Mouse (Mus musculus) CH12.LX (cell line): ENCODE data around the gene Sec1. TPM values are rescaled to one million over a fixed set of nuclear protein-coding genes. Genes with fewer than 3 reads are reported as not detected.

Experiments
- DNase-seq: peaks from one replicate; pipeline ENCODE4 v3.0.0-alpha.2; 2013; ENCODE audit errors: extremely low read depth
- H3K27ac ChIP-seq: 2 replicates; pipeline ENCODE4 v1.5.1; 2012; ENCODE audit warnings: low read depth, mild to moderate bottlenecking, control low read depth, moderate library complexity; ENCODE audit not compliant: insufficient read depth
- H3K27me3 ChIP-seq: replicated peaks from 2 replicates; pipeline ENCODE3; 2012; ENCODE audit warnings: inconsistent platforms
- H3K36me3 ChIP-seq, 2 experiments: replicated peaks in 1 of 2; 2 replicates each; pipeline versions ENCODE3 to v1.6.1; 2012; ENCODE audit warnings: inconsistent platforms in 1 of 2, low read length in 1 of 2, mild to moderate bottlenecking in 1 of 2, mixed read lengths in 1 of 2, moderate library complexity in 1 of 2; ENCODE audit not compliant: control insufficient read depth in 1 of 2, insufficient read depth in 1 of 2
- H3K4me1 ChIP-seq, 2 experiments: 2 replicates each; pipeline ENCODE4 v1.6.1; 2012; ENCODE audit warnings: inconsistent platforms in 1 of 2, moderate library complexity in 1 of 2; ENCODE audit not compliant: insufficient read depth in 2 of 2, control insufficient read depth in 1 of 2
- H3K4me2 ChIP-seq: 2 replicates; pipeline ENCODE4 v1.6.1; 2012; ENCODE audit warnings: low read depth, mild to moderate bottlenecking, control low read depth; ENCODE audit not compliant: poor library complexity, insufficient read depth, severe bottlenecking
- H3K4me3 ChIP-seq, 3 experiments: fragments of 150-350 bp in 1 of 3; sonication (generic) in 1 of 3; replicated peaks in 1 of 3; 2 replicates each; pipeline versions ENCODE3 to v1.5.1; 2011 to 2012; ENCODE audit warnings: low read depth in 2 of 3, low read length in 2 of 3, mild to moderate bottlenecking in 2 of 3, moderate library complexity in 2 of 3, control low read depth in 1 of 3, improper control_type of control experiment in 1 of 3, inconsistent platforms in 1 of 3, mixed read lengths in 1 of 3; ENCODE audit not compliant: poor library complexity in 1 of 3
- H3K79me2 ChIP-seq: replicated peaks from 2 replicates; pipeline ENCODE4 v1.6.1; 2012; ENCODE audit warnings: mild to moderate bottlenecking, moderate library complexity; ENCODE audit not compliant: control insufficient read depth, poor library complexity, insufficient read depth, severe bottlenecking; ENCODE audit errors: extremely low read depth
- H3K9ac ChIP-seq: 2 replicates; pipeline ENCODE4 v1.6.1; 2012; ENCODE audit warnings: low read depth, mild to moderate bottlenecking, control low read depth, moderate library complexity; ENCODE audit not compliant: insufficient read depth
- H3K9me3 ChIP-seq: replicated peaks from 2 replicates; pipeline ENCODE3; 2012; ENCODE audit warnings: low read length, inconsistent platforms, mixed read lengths
- BHLHE40 ChIP-seq: IDR thresholded peaks from 2 replicates; pipeline ENCODE4 v1.6.1; 2011; ENCODE audit warnings: mild to moderate bottlenecking, low read depth, low read length, improper control_type of control experiment
- CHD1 ChIP-seq: IDR thresholded peaks from 2 replicates; pipeline ENCODE4 v1.6.1; 2012; ENCODE audit warnings: low read depth, low read length, improper control_type of control experiment, inconsistent platforms
- CHD2 ChIP-seq: IDR thresholded peaks from 2 replicates; pipeline ENCODE4 v1.6.1; 2011; ENCODE audit warnings: low read length, improper control_type of control experiment
- CTCF ChIP-seq, 2 experiments: IDR thresholded peaks in 1 of 2; conservative IDR thresholded peaks in 1 of 2; 2 replicates each; pipeline ENCODE4 v1.5.1; 2011 to 2012; ENCODE audit warnings: low read depth in 2 of 2, low read length in 2 of 2, improper control_type of control experiment in 1 of 2, inconsistent platforms in 1 of 2, mild to moderate bottlenecking in 1 of 2, moderate library complexity in 1 of 2
- E2F4 ChIP-seq: IDR thresholded peaks from 2 replicates; pipeline ENCODE4 v1.6.1; 2011; ENCODE audit warnings: low read depth, low read length, improper control_type of control experiment; ENCODE audit not compliant: insufficient replicate concordance
- ELF1 ChIP-seq: IDR thresholded peaks from 2 replicates; pipeline ENCODE4 v1.6.1; 2014; ENCODE audit warnings: low read depth, mild to moderate bottlenecking, inconsistent platforms, low read length, improper control_type of control experiment
- EP300 ChIP-seq: IDR thresholded peaks from 2 replicates; pipeline ENCODE4 v1.6.1; 2011; ENCODE audit warnings: low read length, improper control_type of control experiment
- ETS1 ChIP-seq: conservative IDR thresholded peaks from 2 replicates; pipeline ENCODE4 v1.6.1; 2012; ENCODE audit warnings: low read depth, mild to moderate bottlenecking, inconsistent platforms, low read length, improper control_type of control experiment, moderate library complexity
- GABPA ChIP-seq: IDR thresholded peaks from 2 replicates; pipeline ENCODE4 v1.6.1; 2012; ENCODE audit warnings: low read depth, low read length, improper control_type of control experiment, inconsistent platforms; ENCODE audit not compliant: insufficient replicate concordance
- HCFC1 ChIP-seq: IDR thresholded peaks from 2 replicates; pipeline ENCODE4 v1.6.1; 2012; ENCODE audit warnings: low read depth, mild to moderate bottlenecking, inconsistent platforms, low read length, improper control_type of control experiment
- IRF4 ChIP-seq: IDR thresholded peaks from 2 replicates; pipeline ENCODE4 v1.6.1; 2014; ENCODE audit warnings: low read depth, mild to moderate bottlenecking, inconsistent platforms, low read length, improper control_type of control experiment
- JUN ChIP-seq: IDR thresholded peaks from 2 replicates; pipeline ENCODE4 v1.6.1; 2011; ENCODE audit warnings: low read depth, mild to moderate bottlenecking, low read length, improper control_type of control experiment, moderate library complexity; ENCODE audit not compliant: insufficient read depth
- JUND ChIP-seq: conservative IDR thresholded peaks from 2 replicates; pipeline ENCODE4 v1.6.1; 2011; ENCODE audit warnings: low read depth, low read length, improper control_type of control experiment
- KAT2A ChIP-seq: IDR thresholded peaks from 2 replicates; pipeline ENCODE4 v1.6.1; 2012; ENCODE audit warnings: low read length, improper control_type of control experiment, inconsistent platforms; ENCODE audit not compliant: insufficient replicate concordance
- MAX ChIP-seq: IDR thresholded peaks from 2 replicates; pipeline ENCODE4 v1.6.1; 2011; ENCODE audit warnings: low read length, improper control_type of control experiment
- MEF2A ChIP-seq: IDR thresholded peaks from 2 replicates; pipeline ENCODE4 v1.6.1; 2014; ENCODE audit warnings: low read depth, mild to moderate bottlenecking, inconsistent platforms, low read length, improper control_type of control experiment, borderline replicate concordance
- MXI1 ChIP-seq: IDR thresholded peaks from 2 replicates; pipeline ENCODE4 v1.6.1; 2011; ENCODE audit warnings: mild to moderate bottlenecking, low read depth, low read length, improper control_type of control experiment
- MYC ChIP-seq: IDR thresholded peaks from 2 replicates; pipeline ENCODE4 v1.6.1; 2011; ENCODE audit warnings: low read depth, mild to moderate bottlenecking, improper control_type of control experiment, low read length
- NELFE ChIP-seq: IDR thresholded peaks from 2 replicates; pipeline ENCODE4 v1.6.1; 2011; ENCODE audit warnings: low read depth, low read length, improper control_type of control experiment
- NRF1 ChIP-seq: IDR thresholded peaks from 2 replicates; pipeline ENCODE4 v1.6.1; 2014; ENCODE audit warnings: low read depth, mild to moderate bottlenecking, inconsistent platforms, low read length, improper control_type of control experiment, moderate library complexity
- PAX5 ChIP-seq: IDR thresholded peaks from 2 replicates; pipeline ENCODE4 v1.6.1; 2012; ENCODE audit warnings: low read length, inconsistent platforms, mixed read lengths
- POLR2AphosphoS2 ChIP-seq: IDR thresholded peaks from 2 replicates; pipeline ENCODE4 v1.6.1; 2011; ENCODE audit warnings: low read depth, low read length, improper control_type of control experiment
- SIN3A ChIP-seq: IDR thresholded peaks from 2 replicates; pipeline ENCODE4 v1.6.1; 2012; ENCODE audit warnings: low read length, improper control_type of control experiment, inconsistent platforms
- SMC3 ChIP-seq: IDR thresholded peaks from 2 replicates; pipeline ENCODE4 v1.6.1; 2011; ENCODE audit warnings: low read depth, low read length, improper control_type of control experiment
- TBP ChIP-seq: conservative IDR thresholded peaks from 2 replicates; pipeline ENCODE4 v1.6.1; 2011; ENCODE audit warnings: low read depth, low read length, improper control_type of control experiment
- TCF12 ChIP-seq: IDR thresholded peaks from 2 replicates; pipeline ENCODE4 v1.6.1; 2014; ENCODE audit warnings: low read depth, mild to moderate bottlenecking, inconsistent platforms, low read length, improper control_type of control experiment
- USF1 ChIP-seq: IDR thresholded peaks from 2 replicates; pipeline ENCODE4 v1.6.1; 2014; ENCODE audit warnings: low read depth, mild to moderate bottlenecking, inconsistent platforms, low read length, improper control_type of control experiment
- USF2 ChIP-seq: conservative IDR thresholded peaks from 2 replicates; pipeline ENCODE4 v1.6.1; 2011; ENCODE audit warnings: low read depth, low read length, improper control_type of control experiment
- ZKSCAN1 ChIP-seq: IDR thresholded peaks from 2 replicates; pipeline ENCODE4 v1.6.1; 2012; ENCODE audit warnings: low read depth, inconsistent platforms, low read length, improper control_type of control experiment, borderline replicate concordance
- ZMIZ1 ChIP-seq: IDR thresholded peaks from 2 replicates; pipeline ENCODE4 v1.6.1; 2012; ENCODE audit warnings: low read depth, mild to moderate bottlenecking, inconsistent platforms, low read length, improper control_type of control experiment
- dilution Hi-C: fragments of 300-500 bp; cut with MboI; formaldehyde crosslinking; loops from 2 replicates; pipeline ENCODE4 v1.14.3; 2020; ENCODE audit warnings: low sequenced_read_pairs; ENCODE audit not compliant: extremely low pct_unique_long_range_greater_than_20kb, extremely low pct_ligation_motif_present
- in situ Hi-C: fragments of 300-500 bp; cut with MboI; formaldehyde crosslinking; loops from 3 replicates; pipeline ENCODE4 v1.14.3; 2019; ENCODE audit warnings: low sequenced_read_pairs, low pct_ligation_motif_present, low pct_unique_long_range_greater_than_20kb, mixed read lengths
- polyA plus RNA-seq: library from polyadenylated mRNA; unstranded; fragments of >175 nt; gene quantifications from 2 replicates; pipeline ENCODE4 v1.2.1, GENCODE M21; 2012; ENCODE audit warnings: low read depth; ENCODE audit not compliant: insufficient read length
- total RNA-seq, 2 experiments: library from RNA; depleted of rRNA; stranded (reverse); fragments of 300-350 nt in 1 of 2; fragments of >200 nt in 1 of 2; gene quantifications; 2 replicates each; pipeline ENCODE4 v1.2.3; 2012 to 2014

Sec1 gene
- total and polyA plus RNA-seq, 3 experiments, result 0.08 to 0.33 (median 0.26) TPM

- H3K27ac ChIP-seq, result peak overlapping the region; percentile 81
- H3K9me3 ChIP-seq, result no peaks in the 10 kb centered on the region
- no peaks in the 10 kb centered on the region for H3K79me2 ChIP-seq
- peak; percentile 72 for DNase-seq
- in situ Hi-C loops, result loop anchor here (5.0 to 10.0 kb wide), 3 partner anchors 44 to 216 kb away; partner anchors contain the start of genes Bax and Mamstr
- H3K36me3 ChIP-seq, result no peaks in the 10 kb centered on the region
- dilution Hi-C loops, result no loop called here
- TF ChIP-seq CHD2 (no peak), MEF2A (peak; percentile 65; the same call in 1 of the 2 replicates), NELFE (no peak), JUND (no peak), GABPA (no peak), HCFC1 (0 out of 2 replicates have a peak, but pooled peaks have one; percentile 15), SIN3A (peak; percentile 45; the same call in 1 of the 2 replicates), USF1 (no peak), E2F4 (no peak), SMC3 (no peak), BHLHE40 (peak; percentile 43; the same call in 1 of the 2 replicates), JUN (no peak), IRF4 (peak; percentile 30; the same call in 1 of the 2 replicates), MYC (peak; percentile 62; the same call in 1 of the 2 replicates), MXI1 (peak; percentile 68; the same call in 1 of the 2 replicates), KAT2A (no peak), CHD1 (0 out of 2 replicates have a peak, but pooled peaks have one; percentile 26), USF2 (no peak), ZKSCAN1 (no peak), MAX (peak; percentile 90), CTCF (conservative IDR thresholded peaks at IDR 0.05 in 1 of 2, IDR thresholded peaks at IDR 0.05 in 1 of 2; ENCODE audit: low read depth in 2 of 2, low read length in 2 of 2) (no peak), PAX5 (no peak), ZMIZ1 (no peak), EP300 (peak; percentile 51; the same call in 1 of the 2 replicates), TBP (0 out of 2 replicates have a peak, but pooled peaks have one; percentile 15), TCF12 (peak; percentile 61), NRF1 (no peak), POLR2AphosphoS2 (no peak), ETS1 (0 out of 2 replicates have a peak, but pooled peaks have one; percentile 29), ELF1 (peak; percentile 58)
- H3K27me3 ChIP-seq, result no peaks in the 10 kb centered on the region
- no peak overlapping the region for H3K4me2 ChIP-seq
- peaks cover 34 to 68% of the 10 kb centered on the region in 2 experiments for H3K4me1 ChIP-seq
- no peak overlapping the region for H3K9ac ChIP-seq
- peak overlapping the region in 1 of 3 experiments; percentile 28 for H3K4me3 ChIP-seq
Measured at GRCm38 (mm10) chr7:45681046-45681736, 13.0 kb downstream of the Sec1 start.
